In the genomic region with DNA sequence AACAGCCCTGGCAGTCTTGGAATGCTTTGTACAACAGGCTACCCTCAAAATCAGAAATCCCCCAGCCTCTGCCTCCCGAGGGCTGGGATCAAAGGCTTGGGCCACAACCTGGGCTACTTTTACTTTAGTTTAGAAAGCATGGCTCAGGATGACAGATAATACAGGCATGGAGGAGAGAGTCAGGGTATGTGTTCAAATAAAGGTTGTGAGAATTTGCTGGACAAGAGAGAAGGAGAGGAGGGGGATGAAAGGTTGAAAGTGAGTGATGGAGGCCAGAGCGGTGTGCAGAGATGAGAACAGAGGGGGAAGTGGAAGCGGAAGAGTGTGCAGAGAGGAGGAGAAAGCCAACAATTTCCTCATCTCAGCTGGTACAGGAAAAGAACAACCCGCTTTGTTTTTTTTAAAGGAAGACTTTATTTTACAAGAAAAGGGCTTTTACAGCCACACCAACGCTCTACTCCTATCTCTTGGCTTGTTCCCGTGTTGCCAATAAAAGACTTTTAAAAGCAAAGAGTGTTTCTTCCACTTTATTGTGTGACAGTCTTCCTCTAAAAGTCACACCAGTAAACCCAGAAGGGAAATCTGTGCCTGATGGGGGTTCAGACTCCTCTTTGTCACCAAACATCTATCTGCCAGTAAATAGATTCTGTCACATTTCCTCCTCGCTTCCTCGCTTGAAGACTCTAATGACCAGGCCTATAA, we compare ENCODE assay signal across 8 mouse cellular contexts. TPM values are rescaled to one million over a fixed set of nuclear protein-coding genes. Genes with fewer than 3 reads are reported as not detected.
DNase-seq lines count a peak whose midpoint lies in the region; ATAC-seq lines count a peak whose summit lies in the region.

No protein-coding gene starts in this region.

- H3K27ac ChIP-seq in kidney, embryonic 16.5 days (ENCODE audit: low read length), result peak overlapping the region; percentile 88
- peak overlapping the region; percentile 97 for H3K27ac ChIP-seq in embryonic facial prominence, embryonic 12.5 days
- peak overlapping the region; percentile 99 for H3K27ac ChIP-seq in hindbrain, embryonic 14.5 days
- peak overlapping the region; percentile 99 for H3K27ac ChIP-seq in midbrain, embryonic 11.5 days (ENCODE audit: low read depth, low read length)

- peak overlapping the region; percentile 35 for H3K9ac ChIP-seq in kidney, embryonic 16.5 days (replicated peaks; ENCODE audit: low read length)
- no peak overlapping the region for H3K9ac ChIP-seq in embryonic facial prominence, embryonic 12.5 days
- H3K9ac ChIP-seq in hindbrain, embryonic 14.5 days, result peak overlapping the region; percentile 60
- peak overlapping the region; percentile 73 for H3K9ac ChIP-seq in midbrain, embryonic 11.5 days (ENCODE audit: low read length)

- H3K4me1 ChIP-seq in kidney, embryonic 16.5 days (ENCODE audit: insufficient read depth, low read length), result peaks cover 26% of the 10 kb centered on the region
- H3K4me1 ChIP-seq in embryonic facial prominence, embryonic 12.5 days, result peaks cover 26% of the 10 kb centered on the region
- H3K4me1 ChIP-seq in hindbrain, embryonic 14.5 days (replicated peaks; ENCODE audit: control insufficient read depth, insufficient read depth, low read length), result peaks cover 32% of the 10 kb centered on the region
- H3K4me1 ChIP-seq in midbrain, embryonic 11.5 days (ENCODE audit: control insufficient read depth, insufficient read depth, low read length), result peaks cover 29% of the 10 kb centered on the region

- H3K4me2 ChIP-seq in kidney, embryonic 16.5 days (replicated peaks; ENCODE audit: low read depth, low read length), result peak overlapping the region; percentile 50
- peak overlapping the region; percentile 43 for H3K4me2 ChIP-seq in embryonic facial prominence, embryonic 12.5 days (replicated peaks)
- peak overlapping the region; percentile 58 for H3K4me2 ChIP-seq in hindbrain, embryonic 14.5 days (replicated peaks)
- H3K4me2 ChIP-seq in midbrain, embryonic 11.5 days, result peak overlapping the region; percentile 45

- no peaks in the 10 kb centered on the region for H3K27me3 ChIP-seq in kidney, embryonic 16.5 days (ENCODE audit: insufficient read depth, low read length)
- no peaks in the 10 kb centered on the region for H3K27me3 ChIP-seq in embryonic facial prominence, embryonic 12.5 days
- no peaks in the 10 kb centered on the region for H3K27me3 ChIP-seq in hindbrain, embryonic 14.5 days (ENCODE audit: control insufficient read depth, insufficient read depth, low read length)
- no peaks in the 10 kb centered on the region for H3K27me3 ChIP-seq in midbrain, embryonic 11.5 days (ENCODE audit: control insufficient read depth, insufficient read depth, low read length)

- no peak overlapping the region; the same call in 1 of the 2 replicates for H3K4me3 ChIP-seq in kidney, embryonic 16.5 days (ENCODE audit: low read length)
- H3K4me3 ChIP-seq in embryonic facial prominence, embryonic 12.5 days, result no peak overlapping the region
- H3K4me3 ChIP-seq in hindbrain, embryonic 14.5 days (replicated peaks; ENCODE audit: low read length), result peak overlapping the region; percentile 18; the same call in 1 of the 2 replicates
- H3K4me3 ChIP-seq in midbrain, embryonic 11.5 days (ENCODE audit: low read depth, low read length), result no peak overlapping the region

- no peaks in the 10 kb centered on the region for H3K36me3 ChIP-seq in kidney, embryonic 16.5 days (ENCODE audit: insufficient read depth, low read length)
- H3K36me3 ChIP-seq in embryonic facial prominence, embryonic 12.5 days, result no peaks in the 10 kb centered on the region
- no peaks in the 10 kb centered on the region for H3K36me3 ChIP-seq in hindbrain, embryonic 14.5 days (replicated peaks; ENCODE audit: control insufficient read depth, insufficient read depth)
- no peaks in the 10 kb centered on the region for H3K36me3 ChIP-seq in midbrain, embryonic 11.5 days (ENCODE audit: control insufficient read depth, insufficient read depth, low read length)

- 39% methylated on average over 8 of the region's 8 CpGs for WGBS in kidney, embryonic 16.5 days
- WGBS in embryonic facial prominence, embryonic 12.5 days, result 41% methylated on average over 8 of the region's 8 CpGs
- WGBS in hindbrain, embryonic 14.5 days, result 25% methylated on average over 8 of the region's 8 CpGs
- whole genome bisulfite sequencing in midbrain, embryonic 11.5 days, result 43% methylated on average over 8 of the region's 8 CpGs

- H3K9me3 ChIP-seq in kidney, embryonic 16.5 days (ENCODE audit: low read length), result no peaks in the 10 kb centered on the region
- no peaks in the 10 kb centered on the region for H3K9me3 ChIP-seq in embryonic facial prominence, embryonic 12.5 days
- no peaks in the 10 kb centered on the region for H3K9me3 ChIP-seq in hindbrain, embryonic 14.5 days (ENCODE audit: control insufficient read depth, low read length)
- no peaks in the 10 kb centered on the region for H3K9me3 ChIP-seq in midbrain, embryonic 11.5 days (ENCODE audit: control insufficient read depth, low read length)

- no peak for DNase-seq in kidney, adult 11 months
- DNase-seq in hindbrain, embryonic 14.5 days (ENCODE audit: low spot score), result peak; percentile 37
- peak; percentile 93 for DNase-seq in midbrain, embryonic 11.5 days (ENCODE audit: low spot score, missing footprints)
- no peak for DNase-seq in urinary bladder, adult 18-20 months (ENCODE audit: low spot score in 2 of 2)
- DNase-seq in urinary bladder, adult 2 months (ENCODE audit: low spot score), result no peak
- no peak for DNase-seq in right cerebral cortex, postnatal 36 days (ENCODE audit: low spot score in 2 of 2)

- ATAC-seq in kidney, embryonic 16.5 days (ENCODE audit: low FRiP score, low TSS enrichment), result no peak
- ATAC-seq in embryonic facial prominence, embryonic 12.5 days (ENCODE audit: insufficient number of reproducible peaks, insufficient read depth, low FRiP score, low TSS enrichment), result no peak
- no peak for ATAC-seq in hindbrain, embryonic 14.5 days (ENCODE audit: low FRiP score)
- ATAC-seq in midbrain, embryonic 11.5 days (ENCODE audit: low FRiP score), result no peak

RNA-seq across cellular contexts. Expression of gene Gng2, which starts 8.6 kb away (rescaled TPM):
- 52.5 and 53.5 TPM in 2 replicates for polyA plus RNA-seq in kidney, embryonic 16.5 days (2015; fragmentation: Nextera tagmentation; extraction: Ambion mirVana)
- polyA plus RNA-seq in embryonic facial prominence, embryonic 12.5 days (2016; fragmentation: Nextera tagmentation; extraction: Ambion mirVana), result 77.6 and 81.4 TPM in 2 replicates
- 362 and 393 TPM in 2 replicates for polyA plus RNA-seq in hindbrain, embryonic 14.5 days (2014; fragmentation: Nextera tagmentation; extraction: Ambion mirVana)
- polyA plus RNA-seq in midbrain, embryonic 11.5 days (2014; fragmentation: Nextera tagmentation; extraction: Ambion mirVana), result 134 and 152 TPM in 2 replicates
- 6.5 and 12.6 TPM in 2 replicates for polyA plus RNA-seq in urinary bladder, adult 2 months (2012; rRNA removed)

Comparison
In these comparisons a context has a peak if more than half of its experiments do, and no peak if none do; other contexts are left out.
1. DNase-seq: peak in hindbrain, embryonic 14.5 days (single experiment) and midbrain, embryonic 11.5 days (single experiment); none in kidney, adult 11 months (single experiment), urinary bladder, adult 18-20 months (0 of 2), urinary bladder, adult 2 months (single experiment) and right cerebral cortex, postnatal 36 days (0 of 2).
2. Peak in every context shown above with its lines, with median percentiles within 50 percentile points of each other: H3K27ac ChIP-seq and H3K4me2 ChIP-seq.